Mouse (Mus musculus): ENCODE results near the gene Gdf7.
A peak's percentile ranks its signal among the peaks of the same experiment; 100 is the strongest.

Gene Gdf7

DNA sequence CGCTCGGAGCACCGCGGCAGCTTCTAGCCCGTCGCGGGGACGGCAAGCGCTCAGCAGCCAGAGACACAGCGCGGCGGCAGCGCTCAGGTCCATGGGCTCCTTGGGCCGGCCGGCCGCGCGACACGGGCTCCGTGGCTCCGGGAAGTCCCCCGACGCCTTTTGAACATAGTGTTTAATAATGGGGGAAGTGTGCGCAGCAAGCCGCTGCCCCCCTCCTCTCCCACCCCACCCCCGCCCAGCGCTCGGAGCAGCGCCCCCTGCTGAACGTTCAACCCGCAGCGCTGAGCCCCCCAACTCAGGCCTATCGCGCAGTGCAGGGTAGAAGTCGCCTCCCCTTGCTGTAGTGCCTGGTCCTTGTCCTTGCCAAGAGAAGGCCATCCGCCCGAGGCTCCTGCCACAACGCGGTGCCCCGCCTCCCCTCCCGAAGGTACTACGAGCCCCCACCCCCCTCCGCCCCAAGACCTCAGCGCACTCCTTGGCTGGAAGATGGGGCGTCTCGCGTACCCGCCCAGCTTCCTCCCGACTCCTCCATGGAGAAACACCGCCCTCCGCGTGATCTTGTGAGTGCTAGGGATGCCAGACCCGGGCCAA, at the start of gene Gdf7:
Gene Gdf7, minus strand, starts transcription at position 114 of the 591 bp plus-strand sequence.
- DNase-seq = no peak

DNA sequence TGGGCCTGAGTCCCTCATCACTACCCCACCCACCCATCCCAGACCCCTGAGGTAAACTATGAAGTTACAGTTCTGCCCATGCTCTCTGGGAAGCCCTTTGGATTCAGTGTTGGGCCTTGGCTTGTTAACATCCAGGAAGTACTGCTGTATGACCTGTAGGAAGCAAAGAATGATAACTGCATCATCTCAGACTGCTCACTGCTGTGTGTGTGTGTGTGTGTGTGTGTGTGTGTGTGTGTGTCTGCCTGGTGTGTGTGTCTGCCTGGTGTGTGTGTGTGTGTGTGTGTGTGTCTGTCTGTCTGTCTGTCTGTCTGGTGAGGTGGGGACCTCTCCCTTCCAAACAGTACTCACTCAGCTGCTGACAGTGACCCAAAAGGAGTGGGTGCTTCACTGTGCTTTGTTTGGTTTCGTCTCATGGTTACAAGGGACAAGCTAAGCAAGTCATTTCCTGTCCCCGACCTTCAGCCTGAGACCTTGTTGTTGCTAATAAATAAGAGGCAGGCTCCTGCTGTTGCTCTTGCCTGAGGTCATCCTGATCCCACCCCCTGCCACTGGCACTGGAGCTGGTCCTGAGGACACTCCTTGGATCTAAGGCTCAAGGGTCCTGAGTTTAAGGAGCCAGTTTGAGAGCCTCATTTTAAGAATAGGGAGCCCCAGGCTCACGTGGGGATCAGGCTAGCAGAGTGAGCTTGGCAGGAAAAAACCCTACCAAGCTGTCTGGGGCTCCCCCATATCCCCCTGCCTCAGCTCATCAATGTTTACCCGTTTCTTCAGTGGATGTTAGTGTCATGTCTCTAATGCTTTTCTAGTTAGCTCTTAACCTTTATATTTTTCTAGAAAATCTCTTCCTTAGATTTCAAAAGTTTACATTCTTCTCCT, 49.5 kb upstream of the Gdf7 start:
- no peak for DNase-seq

DNA sequence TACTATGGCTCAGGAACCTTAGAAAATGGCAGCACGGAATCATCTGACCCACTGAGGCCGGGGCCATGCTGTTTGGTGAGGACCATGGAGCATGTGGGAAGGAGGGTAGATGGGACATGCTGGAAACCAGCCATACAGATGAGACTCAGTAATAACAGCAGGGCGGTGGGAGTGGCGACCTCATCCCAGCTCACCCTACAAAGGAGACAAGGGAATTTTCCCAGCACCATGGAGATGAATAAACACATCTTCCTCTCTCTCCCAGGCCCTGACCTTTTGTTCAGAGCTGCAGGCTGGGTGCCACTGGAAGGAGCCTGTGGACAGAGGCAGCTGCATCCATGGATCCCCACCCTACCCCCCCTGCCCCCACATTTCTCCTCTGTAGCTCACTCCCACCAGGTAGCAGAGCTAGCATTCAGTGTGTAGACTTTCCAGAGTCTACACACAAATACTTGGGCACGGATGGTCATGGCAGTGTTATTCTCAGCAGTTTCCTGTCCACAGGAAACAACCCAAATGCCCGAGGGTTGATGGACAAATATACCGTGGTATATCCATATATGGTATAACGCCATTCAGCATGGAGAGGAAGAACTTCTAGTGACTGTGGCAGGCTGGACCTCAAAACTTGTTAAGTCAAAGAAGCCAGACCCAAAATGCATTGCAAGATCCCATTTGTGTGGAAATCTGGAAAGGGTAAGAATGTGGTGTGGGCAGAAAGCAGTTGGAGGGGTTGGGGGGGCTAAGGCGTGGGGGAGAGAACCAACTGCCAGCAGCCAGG, 47.2 kb upstream of the Gdf7 start:
- no peak for DNase-seq

DNA sequence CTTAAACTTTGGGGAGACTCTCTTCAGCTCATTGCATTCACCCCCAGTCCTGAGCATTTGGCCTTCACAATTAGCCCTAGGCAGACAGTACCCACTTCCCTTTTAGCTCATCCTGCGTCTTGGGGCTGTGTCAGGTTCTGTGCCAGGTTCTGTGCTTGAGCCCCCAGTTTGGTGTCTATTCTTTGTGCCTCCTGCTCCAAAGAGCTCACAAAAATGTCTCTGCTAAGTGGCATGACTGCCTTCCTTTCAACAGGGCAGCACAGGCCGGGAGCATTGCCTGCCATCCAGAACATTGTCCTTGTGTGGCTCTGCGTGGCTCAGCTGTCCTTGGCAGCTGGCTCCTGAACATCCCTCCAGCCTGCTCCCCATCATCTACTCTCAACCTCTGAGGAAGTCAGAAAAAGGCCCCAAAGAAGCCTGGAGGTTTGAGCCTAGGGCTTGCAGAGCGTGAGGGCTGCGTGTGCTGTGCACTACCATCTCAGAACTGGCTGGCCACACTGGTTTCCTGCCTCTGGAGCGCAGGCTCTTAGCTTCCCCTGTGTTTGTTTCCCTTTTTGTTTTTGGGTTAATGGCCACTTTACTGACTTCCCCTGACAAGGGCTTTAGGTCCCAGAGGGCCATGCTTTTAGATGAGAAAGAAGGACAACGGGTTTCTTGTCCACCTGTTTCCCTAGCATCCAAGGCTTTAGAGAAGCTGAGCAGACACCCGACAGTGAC, 46.1 kb upstream of the Gdf7 start:
- no peak for DNase-seq

DNA sequence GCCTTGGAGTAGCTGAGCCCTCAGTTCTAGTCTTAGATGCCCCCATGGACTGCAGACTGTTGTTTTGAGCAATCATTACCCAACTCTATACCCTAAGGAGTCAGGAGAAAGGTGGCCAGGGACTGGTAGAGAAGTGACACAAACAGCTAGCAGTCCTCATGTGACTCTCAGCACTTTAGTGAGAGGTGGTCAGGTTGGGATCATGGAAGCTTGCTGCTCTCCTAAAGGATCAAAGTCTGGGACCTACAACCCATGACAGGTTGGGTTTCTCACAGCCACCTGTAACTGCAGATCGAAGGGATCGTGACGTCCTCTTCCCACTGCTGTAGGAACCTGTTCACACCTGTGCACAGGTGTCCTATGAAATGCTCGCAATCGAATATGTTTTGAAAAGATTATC, 43.8 kb upstream of the Gdf7 start:
- no peak for DNase-seq

DNA sequence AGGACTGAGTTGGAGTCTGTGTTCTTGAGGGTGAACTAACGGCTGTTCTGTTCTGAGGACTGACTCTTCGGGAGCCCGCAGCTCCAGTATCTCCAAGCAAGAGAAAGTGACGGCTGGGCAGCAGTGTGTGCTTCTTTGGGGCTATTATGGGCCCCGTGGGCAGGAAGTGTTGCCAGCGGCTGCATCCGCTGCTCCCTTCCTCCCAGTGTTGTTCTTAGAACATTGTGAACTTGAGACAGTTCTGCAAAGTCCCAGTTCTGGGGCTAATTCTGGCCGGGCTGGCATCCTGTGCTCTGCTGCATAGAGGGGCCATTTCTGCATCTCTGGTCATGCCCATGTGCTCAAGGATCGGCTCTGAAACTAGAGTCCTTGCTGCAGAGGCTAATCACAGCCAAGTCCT, 43.1 kb upstream of the Gdf7 start:
- no peak for DNase-seq

DNA sequence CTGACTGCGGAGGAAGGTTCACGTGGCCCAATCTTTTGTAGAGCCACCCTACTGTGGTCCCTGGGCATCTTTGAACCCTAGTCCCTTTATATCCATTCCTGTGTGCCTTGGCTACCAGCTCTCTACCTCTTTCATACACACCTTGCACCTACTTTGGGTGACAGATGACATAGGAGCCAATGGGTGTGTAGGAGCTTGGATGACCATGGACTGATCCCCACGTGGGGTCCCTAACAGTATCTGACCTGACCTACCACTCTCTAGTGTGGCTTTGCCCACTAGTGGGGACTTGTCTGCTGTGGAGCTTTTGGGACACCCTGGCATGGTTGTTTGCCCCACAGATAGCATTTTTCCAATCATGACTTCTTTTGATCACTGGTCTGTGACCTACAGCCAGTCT, 41.6 kb upstream of the Gdf7 start:
- DNase-seq = no peak

DNA sequence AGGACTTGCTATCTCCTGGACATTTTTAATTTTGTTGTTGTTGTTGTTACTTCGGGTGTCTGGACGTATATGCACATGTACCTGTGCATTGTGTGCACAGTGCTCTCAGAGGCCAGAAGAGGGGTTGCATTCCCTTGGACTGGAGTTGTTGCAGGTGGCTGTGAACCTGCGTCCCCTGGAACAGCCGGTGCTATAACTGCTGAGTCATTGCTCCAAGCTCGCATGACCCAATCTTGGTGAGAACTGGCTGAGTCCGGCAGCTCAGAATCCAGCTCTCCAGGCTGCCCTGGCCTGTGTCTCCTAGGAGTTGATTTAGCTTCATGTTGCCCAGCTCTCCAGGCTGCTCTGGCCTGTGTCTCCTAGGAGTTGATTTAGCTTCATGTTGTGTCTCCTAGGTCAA, 39.3 kb upstream of the Gdf7 start:
- DNase-seq = no peak

DNA sequence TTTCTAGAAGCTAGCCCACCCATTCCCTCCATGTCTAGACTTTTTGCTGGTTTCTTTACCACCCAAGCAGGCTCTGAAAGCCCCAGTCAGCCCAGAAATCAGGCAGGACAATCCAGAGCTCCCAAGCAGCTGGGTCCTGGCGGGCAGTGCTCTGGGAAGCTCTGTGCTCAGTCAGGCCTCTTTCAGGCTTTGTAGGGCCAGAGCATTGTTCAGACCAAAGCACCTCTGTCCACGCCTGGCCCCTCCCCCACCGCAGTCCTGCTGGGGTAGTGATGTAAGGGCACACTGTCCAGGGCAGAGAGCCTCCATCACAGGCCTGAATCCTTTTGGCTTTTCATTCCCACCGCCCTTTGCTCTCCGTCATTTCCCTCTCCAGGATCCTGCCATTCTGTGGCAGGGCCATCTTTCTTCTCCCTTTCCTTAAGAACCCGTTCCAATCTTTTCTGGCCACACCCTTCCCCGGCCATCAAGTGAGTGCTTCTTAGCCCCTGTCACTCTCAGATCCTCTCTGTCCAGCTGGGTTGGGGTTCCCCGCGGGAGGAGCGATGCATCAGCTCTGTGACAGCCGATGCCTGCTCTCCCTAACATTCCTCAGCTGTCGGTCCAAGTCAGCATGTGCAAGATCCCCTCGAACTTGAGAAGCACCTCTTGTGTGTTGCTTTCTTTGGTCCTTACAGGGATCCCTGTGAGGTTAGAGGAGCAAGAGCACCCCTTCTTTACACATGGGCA, 38.0 kb upstream of the Gdf7 start:
- no peak for DNase-seq

DNA sequence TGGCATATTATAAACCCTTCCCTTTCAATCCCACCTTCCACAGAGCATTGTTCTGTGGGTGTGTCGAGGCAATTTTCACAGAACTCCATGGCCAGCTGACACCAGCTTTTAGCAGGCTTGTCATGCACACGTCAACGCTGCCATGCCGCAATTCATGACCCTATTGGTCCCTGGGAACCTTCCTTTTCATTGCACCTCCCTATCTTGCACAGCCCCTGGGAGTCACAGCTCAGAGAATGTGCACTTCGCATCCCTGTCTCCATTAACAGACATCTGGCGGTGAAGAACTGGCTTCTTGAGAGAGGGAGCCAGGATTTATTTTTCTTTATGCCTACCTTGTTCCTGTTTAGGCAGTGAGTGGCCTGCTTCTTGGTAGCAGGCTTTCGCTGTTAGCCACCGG, 37.2 kb upstream of the Gdf7 start:
- DNase-seq = no peak

DNA sequence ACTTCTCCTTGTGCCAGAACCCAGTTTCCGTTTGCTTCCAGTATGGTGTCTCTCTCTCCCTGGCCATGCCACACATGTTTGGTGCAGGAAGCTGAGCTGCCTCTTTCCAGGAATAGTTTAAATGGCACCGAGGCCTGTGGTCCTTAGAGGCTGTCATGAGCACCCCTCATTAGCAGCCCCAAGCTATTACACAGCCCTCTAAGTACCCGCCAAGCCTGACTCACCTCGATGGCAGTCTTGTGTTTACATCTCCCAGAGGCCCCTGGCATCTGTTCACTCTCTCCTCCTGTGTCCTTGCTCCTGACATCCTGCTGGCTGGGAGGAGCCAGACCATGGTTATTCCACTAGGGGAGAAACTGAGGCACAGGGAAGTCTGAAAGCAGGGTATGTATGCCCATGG, 36.7 kb upstream of the Gdf7 start:
- DNase-seq = no peak

DNA sequence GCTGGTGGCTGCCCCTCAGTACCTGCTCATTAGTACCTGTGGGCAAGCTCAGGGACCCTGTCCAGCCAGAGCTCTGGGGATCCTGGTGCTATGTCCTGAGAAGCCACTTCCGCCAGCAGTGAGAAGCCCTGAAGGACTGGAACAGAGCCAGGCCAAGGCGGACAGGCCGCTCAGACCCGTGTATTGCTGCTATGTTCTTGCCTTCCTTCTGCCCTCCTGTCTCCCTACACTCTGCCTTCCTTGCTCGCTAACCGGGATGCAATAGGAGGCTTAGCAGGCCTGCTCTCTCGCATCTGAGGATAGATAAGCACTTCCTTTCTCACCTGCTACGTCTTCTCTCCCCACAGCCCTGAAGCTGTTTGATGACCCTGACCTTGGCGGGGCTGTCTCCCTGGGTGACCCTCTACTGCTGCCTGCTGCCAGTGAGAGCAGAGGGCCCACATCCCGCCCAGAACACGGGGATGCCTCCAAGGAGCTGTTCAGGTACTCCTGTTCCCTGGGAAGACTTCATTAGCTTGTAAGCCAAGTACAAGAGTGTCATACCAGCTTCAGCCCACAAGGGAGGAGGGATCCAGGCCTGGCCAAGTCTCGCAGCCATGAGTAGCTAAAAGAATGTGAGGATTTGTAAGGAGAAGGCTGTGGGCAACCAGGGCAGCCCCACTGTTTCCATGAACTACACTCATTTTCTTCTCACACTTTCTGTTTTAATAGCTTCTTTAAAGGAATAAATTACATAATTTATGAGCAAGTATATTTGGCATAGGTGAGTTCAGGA, 35.7 kb upstream of the Gdf7 start:
- DNase-seq = no peak

DNA sequence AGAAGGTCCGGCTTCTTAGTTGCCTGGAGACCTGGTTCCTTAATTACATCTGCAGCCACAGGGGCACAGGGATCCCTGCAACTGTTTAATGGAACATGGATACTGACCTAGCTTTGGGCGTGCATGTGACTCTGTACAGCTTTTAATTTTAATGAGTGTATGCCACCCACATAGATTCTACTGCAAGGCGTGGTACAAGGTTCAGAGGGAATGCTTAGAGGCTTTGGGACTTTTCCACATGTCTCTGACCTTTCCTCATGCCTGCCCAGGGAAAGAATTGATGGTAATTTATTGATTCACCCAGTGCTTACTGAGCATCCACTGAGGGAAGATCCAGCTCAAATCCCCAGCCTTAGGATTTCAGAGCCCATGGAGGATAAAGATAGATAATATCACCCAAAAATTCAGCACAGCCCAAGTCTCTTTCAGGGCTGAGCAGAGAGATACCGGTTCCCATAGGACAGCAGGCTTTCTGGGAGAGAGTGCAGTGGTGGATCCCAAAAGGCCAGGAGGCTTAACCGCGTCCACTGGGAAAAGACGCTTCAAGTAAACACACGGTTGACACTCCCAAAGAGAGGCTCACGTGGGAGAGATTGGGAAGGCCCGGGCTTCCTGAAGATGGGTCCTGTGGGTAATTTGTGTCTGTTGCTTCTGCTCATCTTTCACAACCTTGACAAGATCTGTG, 35.0 kb upstream of the Gdf7 start:
- no peak for DNase-seq

DNA sequence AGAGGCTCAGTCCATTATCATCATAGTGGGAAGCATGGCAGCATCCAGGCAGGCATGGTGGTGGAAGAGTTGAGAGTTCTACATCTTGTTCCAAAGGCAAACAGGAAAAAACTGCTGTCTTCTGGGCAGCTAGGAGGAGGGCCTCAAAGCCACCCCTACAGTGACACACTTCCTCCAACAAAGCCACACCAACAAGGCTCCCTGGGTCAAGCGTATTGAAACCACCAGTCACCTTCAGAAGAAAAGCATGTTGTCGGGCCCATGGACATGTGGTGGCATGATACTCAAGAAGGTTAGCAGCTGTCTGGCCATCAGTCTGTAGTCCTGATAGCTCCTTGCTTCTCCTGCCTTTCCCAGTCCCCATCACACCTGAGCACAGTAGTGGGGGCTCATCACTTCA, 33.7 kb upstream of the Gdf7 start:
- no peak for DNase-seq

DNA sequence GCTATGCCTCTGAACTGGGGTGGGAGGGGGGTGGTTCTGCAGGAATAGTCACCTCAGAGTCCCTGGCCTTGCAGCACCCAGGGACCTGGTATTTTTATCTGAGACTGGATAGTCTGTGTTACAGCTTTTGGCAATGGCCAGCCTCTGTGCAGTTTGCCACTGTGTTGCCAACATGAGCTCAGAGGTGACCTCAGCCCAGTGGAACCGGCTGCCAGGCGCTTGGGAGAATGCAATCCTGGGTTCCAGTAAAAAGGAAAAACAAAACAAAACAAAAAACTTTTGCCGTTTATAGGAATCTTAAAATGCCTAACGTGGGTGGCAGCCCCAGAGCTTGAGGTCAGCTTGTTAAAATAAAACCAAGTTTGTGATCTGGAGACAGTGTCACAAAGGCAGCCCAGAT, 32.5 kb upstream of the Gdf7 start:
- peak in 1 of 2 experiments; percentile 49 for DNase-seq

DNA sequence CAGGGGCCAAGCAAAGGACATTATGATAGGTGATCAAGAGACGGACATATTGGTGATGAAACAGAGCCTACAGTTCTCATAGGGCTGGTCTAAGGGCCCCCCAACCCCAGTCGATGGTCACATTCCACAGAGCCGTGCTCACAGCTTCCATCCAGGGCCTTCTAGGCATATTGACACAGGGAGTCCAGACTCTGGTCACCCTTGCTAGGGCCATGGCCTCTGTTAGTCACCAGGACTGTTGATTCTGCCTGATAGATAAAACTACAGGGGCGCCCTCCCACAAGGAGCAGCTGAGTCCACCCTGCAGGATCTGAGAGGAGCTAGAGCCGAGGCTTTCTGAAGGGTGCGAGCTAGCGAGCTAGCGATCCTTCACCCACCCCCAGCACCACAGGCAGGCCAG, 31.9 kb upstream of the Gdf7 start:
- no peak for DNase-seq

DNA sequence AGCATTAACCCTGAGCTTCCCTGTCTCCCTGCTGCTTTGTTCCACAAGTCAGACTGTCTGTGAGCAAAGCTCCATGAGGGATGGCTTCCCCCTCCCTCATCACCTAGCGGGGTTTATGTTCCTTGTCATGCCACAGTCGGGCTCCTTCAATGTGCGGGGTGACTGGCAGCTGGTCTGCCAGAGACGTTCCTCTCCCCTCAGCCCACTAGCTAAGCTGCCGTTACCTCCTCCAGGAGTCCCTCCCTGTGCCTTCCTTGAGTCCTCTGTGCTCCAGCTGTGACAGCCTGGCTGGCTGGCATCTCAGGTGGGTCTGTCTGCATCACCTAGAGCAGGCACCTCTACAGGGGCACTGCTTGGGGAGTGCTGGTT, 30.4 kb upstream of the Gdf7 start:
- no peak for DNase-seq

DNA sequence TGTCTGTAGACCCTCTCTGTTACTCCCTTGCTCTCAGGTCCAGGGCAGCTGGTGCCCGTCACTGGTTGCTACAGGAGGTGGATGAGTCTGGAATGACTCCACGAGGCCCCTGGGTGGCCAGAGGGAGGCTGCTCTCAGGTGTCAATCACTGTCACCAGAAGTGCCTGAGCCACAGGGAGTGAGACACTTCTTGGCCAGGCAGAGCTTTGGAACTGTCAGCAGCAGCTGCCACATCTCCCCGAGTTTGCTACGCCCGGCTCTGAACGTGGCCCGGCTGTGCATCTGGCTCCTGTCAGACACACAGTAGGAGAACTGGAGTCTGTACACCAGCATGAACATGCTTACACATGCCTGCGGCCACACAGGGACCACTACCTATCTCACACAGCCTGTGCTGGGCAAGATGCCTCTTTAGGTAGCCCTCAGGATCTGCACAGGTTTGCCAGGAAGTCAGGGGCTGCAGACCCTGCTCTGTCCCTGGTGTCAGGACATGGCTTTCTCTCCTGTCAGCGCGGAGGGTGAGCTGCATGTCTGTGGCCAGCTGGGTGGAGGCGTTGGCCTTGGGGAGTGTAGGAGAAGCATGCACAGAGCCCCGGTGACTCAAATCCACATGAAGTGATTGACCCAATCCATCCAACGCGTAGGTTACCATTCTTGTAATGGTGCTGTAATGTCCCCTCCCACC, 29.9 kb upstream of the Gdf7 start:
- no peak for DNase-seq

DNA sequence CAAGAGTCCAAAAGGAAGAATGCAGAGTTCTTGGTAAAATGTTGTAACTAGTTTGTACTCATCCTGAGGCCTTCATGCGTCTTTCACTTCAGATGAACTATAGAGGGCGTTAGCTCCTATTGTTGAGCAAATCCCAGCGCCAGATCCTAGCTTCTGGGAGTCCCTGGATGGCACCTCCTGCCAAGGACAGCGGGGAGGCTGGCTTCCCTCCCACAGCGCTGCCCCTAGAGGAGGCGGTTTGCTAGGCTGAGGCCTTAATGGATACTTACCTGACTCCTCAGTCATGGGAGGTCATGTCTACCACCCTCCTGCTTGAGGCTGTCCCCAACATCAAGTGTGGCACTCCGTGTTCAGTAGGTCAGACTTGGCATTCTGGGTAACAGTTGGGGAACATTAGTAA, 27.5 kb upstream of the Gdf7 start:
- DNase-seq = no peak

DNA sequence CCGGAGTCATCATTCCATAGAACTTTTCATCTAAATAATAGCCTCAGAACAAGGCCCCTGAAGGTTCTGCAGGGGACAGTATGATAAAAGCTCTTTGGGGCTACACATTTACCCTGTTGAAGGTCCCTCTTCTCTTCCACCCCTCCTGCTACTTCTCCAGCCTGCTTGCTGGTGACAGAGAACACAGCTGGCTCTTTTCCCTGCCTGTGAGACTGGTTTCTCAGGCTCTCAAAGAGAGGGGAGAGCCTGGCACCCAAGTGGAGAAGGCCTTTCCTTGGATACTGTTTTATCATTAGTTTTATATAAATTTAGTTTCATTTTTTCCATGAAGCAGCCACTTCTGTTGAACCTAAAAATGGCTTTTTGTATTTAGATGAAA, 25.9 kb upstream of the Gdf7 start:
- DNase-seq = no peak

Measured in cerebellum, adult 18-20 months (tissue).